Mouse (Mus musculus): ENCODE measurements around the gene Gm20479. TPM values are rescaled to one million over a fixed set of nuclear protein-coding genes. Genes with fewer than 3 reads are reported as not detected.

Gm20479 gene
- 0.50 TPM in 1 of 2 replicates, not detected in the other for polyA plus RNA-seq (2015; fragmentation: Nextera tagmentation; extraction: Ambion mirVana)

GRCm38 (mm10) chr7:27356861-27357594 lies at the start of gene Gm20479:
Gene Gm20479, minus strand, starts transcription at chr7:27357419.
- Histone ChIP-seq H3K36me3 (peaks cover 9% of the 10 kb centered on the region), H3K4me3 (replicated peaks) (peak within 1 kb of the TSS; percentile 76), H3K27me3 (peaks cover 12% of the 10 kb centered on the region), H3K9ac (peak within 1 kb of the TSS; percentile 67), H3K27ac (peak within 1 kb of the TSS; percentile 63), H3K9me3 (replicated peaks) (no peaks in the 10 kb centered on the region), H3K4me1 (replicated peaks) (peaks cover 59% of the 10 kb centered on the region), H3K4me2 (peak within 1 kb of the TSS; percentile 92)
- WGBS (ENCODE audit: insufficient replicate concordance): 1% methylated on average over 27 of the region's 27 CpGs
- DNase-seq: no peak
- no peak for ATAC-seq (ENCODE audit: low read depth)

- H3K9me3 ChIP-seq (replicated peaks): no peaks in the 10 kb centered on the region; the same call in 1 of the 2 replicates
- DNase-seq: no peak
- H3K27ac ChIP-seq: no peak overlapping the region
- 68% methylated on average over 7 of the region's 7 CpGs for WGBS (ENCODE audit: insufficient replicate concordance)
- no peak overlapping the region for H3K9ac ChIP-seq
- no peak for ATAC-seq (ENCODE audit: low read depth)
- H3K4me3 ChIP-seq (replicated peaks): no peak overlapping the region
- H3K27me3 ChIP-seq: peaks cover 98% of the 10 kb centered on the region
- no peak overlapping the region for H3K4me2 ChIP-seq
- H3K4me1 ChIP-seq (replicated peaks): peaks cover 10% of the 10 kb centered on the region
- no peaks in the 10 kb centered on the region for H3K36me3 ChIP-seq
These were observed 49.3 kb upstream of the Gm20479 start for GRCm38 (mm10) chr7:27406481-27406880.

- Histone ChIP-seq H3K27me3 (peaks cover 96% of the 10 kb centered on the region), H3K27ac (no peak overlapping the region), H3K36me3 (no peaks in the 10 kb centered on the region), H3K9me3 (replicated peaks) (no peaks in the 10 kb centered on the region; the same call in 1 of the 2 replicates), H3K4me1 (replicated peaks) (peaks cover 10% of the 10 kb centered on the region), H3K9ac (no peak overlapping the region), H3K4me2 (peak overlapping the region; percentile 19; the same call in 1 of the 2 replicates), H3K4me3 (replicated peaks) (no peak overlapping the region)
- 7% methylated on average over 81 of the region's 81 CpGs for WGBS (ENCODE audit: insufficient replicate concordance)
- ATAC-seq (ENCODE audit: low read depth) (no peak), DNase-seq (no peak)
These were observed 47.2 kb upstream of the Gm20479 start for GRCm38 (mm10) chr7:27404203-27404942.

GRCm38 (mm10) chr7:27402675-27403074 lies 45.5 kb upstream of the Gm20479 start:
- ATAC-seq (ENCODE audit: low read depth): no peak
- Histone ChIP-seq H3K9me3 (replicated peaks) (no peaks in the 10 kb centered on the region; the same call in 1 of the 2 replicates), H3K4me2 (no peak overlapping the region), H3K4me3 (replicated peaks) (no peak overlapping the region), H3K27me3 (peaks cover 95% of the 10 kb centered on the region), H3K27ac (no peak overlapping the region), H3K36me3 (no peaks in the 10 kb centered on the region), H3K4me1 (replicated peaks) (no peaks in the 10 kb centered on the region; the same call in 1 of the 2 replicates), H3K9ac (no peak overlapping the region)
- WGBS (ENCODE audit: insufficient replicate concordance): 8% methylated on average over 16 of the region's 16 CpGs
- peak; percentile 29 for DNase-seq

GRCm38 (mm10) chr7:27400545-27400944 lies 43.3 kb upstream of the Gm20479 start:
- Histone ChIP-seq H3K4me2 (no peak overlapping the region), H3K4me3 (replicated peaks) (no peak overlapping the region), H3K36me3 (no peaks in the 10 kb centered on the region), H3K9me3 (replicated peaks) (no peaks in the 10 kb centered on the region), H3K27me3 (peaks cover 95% of the 10 kb centered on the region), H3K9ac (no peak overlapping the region), H3K27ac (no peak overlapping the region), H3K4me1 (replicated peaks) (peaks cover 3% of the 10 kb centered on the region)
- WGBS (ENCODE audit: insufficient replicate concordance): 61% methylated on average over 7 of the region's 7 CpGs
- no peak for DNase-seq
- no peak for ATAC-seq (ENCODE audit: low read depth)

GRCm38 (mm10) chr7:27397048-27397949 lies 40.1 kb upstream of the Gm20479 start:
- no peak overlapping the region for H3K9ac ChIP-seq
- peak; percentile 43; the same call in 1 of the 2 replicates for ATAC-seq (ENCODE audit: low read depth)
- peaks cover 3% of the 10 kb centered on the region for H3K4me1 ChIP-seq (replicated peaks)
- 17% methylated on average over 26 of the region's 26 CpGs for WGBS (ENCODE audit: insufficient replicate concordance)
- H3K9me3 ChIP-seq (replicated peaks): no peaks in the 10 kb centered on the region
- H3K36me3 ChIP-seq: no peaks in the 10 kb centered on the region
- no peak overlapping the region for H3K27ac ChIP-seq
- H3K4me3 ChIP-seq (replicated peaks): 0 out of 2 replicates have a peak overlapping the region, but pooled peaks have one; percentile 47
- no peak overlapping the region for H3K4me2 ChIP-seq
- DNase-seq: peak; percentile 38
- peaks cover 95% of the 10 kb centered on the region for H3K27me3 ChIP-seq

- WGBS (ENCODE audit: insufficient replicate concordance): 3% methylated on average over 55 of the region's 68 CpGs
- DNase-seq (no peak), ATAC-seq (ENCODE audit: low read depth) (no peak)
- peaks cover 95% of the 10 kb centered on the region for H3K27me3 ChIP-seq
- peak overlapping the region; percentile 62 for H3K4me2 ChIP-seq
- no peak overlapping the region for H3K27ac ChIP-seq
- no peaks in the 10 kb centered on the region for H3K9me3 ChIP-seq (replicated peaks)
- H3K4me3 ChIP-seq (replicated peaks): peak overlapping the region; percentile 47
- peaks cover 3% of the 10 kb centered on the region for H3K4me1 ChIP-seq (replicated peaks)
- H3K36me3 ChIP-seq: no peaks in the 10 kb centered on the region
- no peak overlapping the region for H3K9ac ChIP-seq
These were observed 39.2 kb upstream of the Gm20479 start for GRCm38 (mm10) chr7:27396184-27397047.

- H3K9me3 ChIP-seq (replicated peaks): no peaks in the 10 kb centered on the region
- peaks cover 95% of the 10 kb centered on the region for H3K27me3 ChIP-seq
- no peak overlapping the region for H3K27ac ChIP-seq
- H3K4me2 ChIP-seq: peak overlapping the region; percentile 62
- 7% methylated on average over 22 of the region's 22 CpGs for WGBS (ENCODE audit: insufficient replicate concordance)
- H3K9ac ChIP-seq: no peak overlapping the region
- peaks cover 3% of the 10 kb centered on the region for H3K4me1 ChIP-seq (replicated peaks)
- H3K4me3 ChIP-seq (replicated peaks): peak overlapping the region; percentile 47; the same call in 1 of the 2 replicates
- DNase-seq (no peak), ATAC-seq (ENCODE audit: low read depth) (no peak)
- no peaks in the 10 kb centered on the region for H3K36me3 ChIP-seq
These were observed 38.4 kb upstream of the Gm20479 start for GRCm38 (mm10) chr7:27395521-27396183.

- H3K9ac ChIP-seq: no peak overlapping the region
- no peak for ATAC-seq (ENCODE audit: low read depth)
- H3K9me3 ChIP-seq (replicated peaks): no peaks in the 10 kb centered on the region
- no peak overlapping the region for H3K4me2 ChIP-seq
- no peaks in the 10 kb centered on the region for H3K36me3 ChIP-seq
- DNase-seq: no peak
- H3K27ac ChIP-seq: no peak overlapping the region
- H3K4me3 ChIP-seq (replicated peaks): no peak overlapping the region
- H3K4me1 ChIP-seq (replicated peaks): no peaks in the 10 kb centered on the region; the same call in 1 of the 2 replicates
- peaks cover 62% of the 10 kb centered on the region for H3K27me3 ChIP-seq
- WGBS (ENCODE audit: insufficient replicate concordance): 37% methylated on average over 16 of the region's 16 CpGs
These were observed 34.2 kb upstream of the Gm20479 start for GRCm38 (mm10) chr7:27391416-27391815.

- ATAC-seq (ENCODE audit: low read depth): no peak
- Histone ChIP-seq H3K9me3 (replicated peaks) (no peaks in the 10 kb centered on the region), H3K9ac (no peak overlapping the region), H3K27me3 (peaks cover 42% of the 10 kb centered on the region), H3K4me1 (replicated peaks) (peaks cover 6% of the 10 kb centered on the region), H3K36me3 (no peaks in the 10 kb centered on the region), H3K27ac (no peak overlapping the region), H3K4me3 (replicated peaks) (no peak overlapping the region), H3K4me2 (no peak overlapping the region)
- no peak for DNase-seq
- WGBS (ENCODE audit: insufficient replicate concordance): 52% methylated on average over 6 of the region's 6 CpGs
These were observed 32.0 kb upstream of the Gm20479 start for GRCm38 (mm10) chr7:27389213-27389612.
